Mouse (Mus musculus) CH12F3 (cell line): ENCODE measurements around the gene Aox1.

Experiments
- in situ Hi-C: fragments of 300-500 bp; cut with MboI; formaldehyde crosslinking; loops from 2 replicates; pipeline ENCODE4 v1.14.3; 2020; ENCODE audit warnings: low sequenced_read_pairs

The Aox1 gene

GRCm38 (mm10) chr1:58062131-58062530 lies 32.4 kb downstream of the Aox1 start:
- in situ Hi-C loops = no loop called here

- in situ Hi-C loops = no loop called here
Observed at GRCm38 (mm10) chr1:58065151-58065550, 35.4 kb downstream of the Aox1 start.

GRCm38 (mm10) chr1:58065606-58066005 lies 35.9 kb downstream of the Aox1 start:
- in situ Hi-C loops = no loop called here

GRCm38 (mm10) chr1:58069181-58069580 lies 39.5 kb downstream of the Aox1 start:
- in situ Hi-C loops = no loop called here

- in situ Hi-C loops = no loop called here
Observed at GRCm38 (mm10) chr1:58070091-58070490, 40.4 kb downstream of the Aox1 start.

- in situ Hi-C loops = no loop called here
Observed at GRCm38 (mm10) chr1:58071006-58071405, 41.3 kb downstream of the Aox1 start.

GRCm38 (mm10) chr1:58071509-58071908 lies 41.8 kb downstream of the Aox1 start:
- in situ Hi-C loops = no loop called here

GRCm38 (mm10) chr1:58072416-58072815 lies 42.7 kb downstream of the Aox1 start:
- in situ Hi-C loops = no loop called here

GRCm38 (mm10) chr1:58072991-58073730 lies 43.4 kb downstream of the Aox1 start:
- in situ Hi-C loops = no loop called here

- in situ Hi-C loops = no loop called here
Observed at GRCm38 (mm10) chr1:58074266-58074665, 44.5 kb downstream of the Aox1 start.

- in situ Hi-C loops = no loop called here
Observed at GRCm38 (mm10) chr1:58077882-58078281, 48.2 kb downstream of the Aox1 start.

- in situ Hi-C loops = no loop called here
Observed at GRCm38 (mm10) chr1:58078390-58078789, 48.7 kb downstream of the Aox1 start.

- in situ Hi-C loops = no loop called here
Observed at GRCm38 (mm10) chr1:58079689-58080088, 50.0 kb downstream of the Aox1 start.

GRCm38 (mm10) chr1:58080446-58080845 lies 50.7 kb downstream of the Aox1 start:
- in situ Hi-C loops = no loop called here

- in situ Hi-C loops = no loop called here
Observed at GRCm38 (mm10) chr1:58081356-58081755, 51.6 kb downstream of the Aox1 start.

GRCm38 (mm10) chr1:58089316-58089715 lies 59.6 kb downstream of the Aox1 start:
- in situ Hi-C loops = no loop called here

- in situ Hi-C loops = no loop called here
Observed at GRCm38 (mm10) chr1:58090191-58090590, 60.5 kb downstream of the Aox1 start.

- in situ Hi-C loops = no loop called here
Observed at GRCm38 (mm10) chr1:58091213-58091612, 61.5 kb downstream of the Aox1 start.

- in situ Hi-C loops = no loop called here
Observed at GRCm38 (mm10) chr1:58091992-58092560, 62.3 kb downstream of the Aox1 start.

- in situ Hi-C loops = no loop called here
Observed at GRCm38 (mm10) chr1:58097338-58097737, 67.6 kb downstream of the Aox1 start.

GRCm38 (mm10) chr1:58099119-58099518 lies 69.4 kb downstream of the Aox1 start:
- in situ Hi-C loops = no loop called here

GRCm38 (mm10) chr1:58101531-58102146 lies 71.9 kb downstream of the Aox1 start:
- in situ Hi-C loops = no loop called here
